Mouse (Mus musculus) layer of hippocampus, postnatal 14 days (tissue): ENCODE results near the gene Mob1b. TPM values are rescaled to one million over a fixed set of nuclear protein-coding genes. Genes with fewer than 3 reads are reported as not detected.

ENCODE experiments used
- DNase-seq, 2 experiments: peaks; one replicate each; pipeline ENCODE4 v3.0.0; 2021 to 2022; ENCODE audit warnings: low spot score in 2 of 2, mixed read lengths in 1 of 2
- total RNA-seq, 2 experiments: library from RNA; stranded (reverse); gene quantifications; 2 replicates each; pipeline ENCODE4 v1.2.3; 2021

The Mob1b gene
- total RNA-seq, 2 experiments from 2014 or later: 30.8 to 32.8 TPM

- DNase-seq: no peak
These were observed 46.2 kb downstream of the Mob1b start for GRCm38 (mm10) chr5:88766863-88767262.

- DNase-seq: no peak
These were observed 47.5 kb downstream of the Mob1b start for GRCm38 (mm10) chr5:88768201-88768600.

DNA sequence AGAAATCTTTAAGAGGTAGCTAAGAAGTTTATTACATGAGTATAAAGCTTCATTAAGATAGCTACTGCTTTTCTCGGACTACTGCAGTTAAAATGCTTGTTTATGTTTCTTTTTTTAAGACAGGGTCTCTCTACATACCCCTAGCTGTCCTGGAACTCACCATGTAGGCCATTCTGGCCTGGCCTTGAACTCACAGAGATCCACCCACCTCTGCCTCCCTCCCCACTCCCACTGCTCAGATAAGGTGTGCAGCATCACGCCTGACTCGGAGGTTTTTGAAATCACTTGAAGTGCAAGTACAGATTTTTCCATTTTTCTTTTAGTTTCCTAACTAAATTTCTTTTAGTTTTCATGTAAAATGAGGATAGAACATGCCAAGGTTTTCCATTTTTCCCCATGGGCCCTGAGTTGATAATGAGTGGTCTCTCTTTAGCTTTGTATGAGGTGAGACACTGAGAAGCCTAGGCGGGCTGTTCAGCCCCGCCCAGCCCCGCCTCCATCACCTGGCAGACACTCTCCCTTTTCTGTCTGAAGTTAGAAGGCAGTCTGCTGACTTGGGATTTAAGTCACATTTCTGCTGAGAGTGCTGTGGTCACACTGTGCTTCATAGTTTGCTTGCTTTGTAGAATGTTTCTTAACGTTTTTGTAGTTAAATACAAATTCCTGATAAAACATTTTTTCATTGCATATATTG, 61.6 kb downstream of the Mob1b start:
- no peak for DNase-seq

- DNase-seq: no peak
These were observed 64.4 kb downstream of the Mob1b start for GRCm38 (mm10) chr5:88785059-88785458.

DNA sequence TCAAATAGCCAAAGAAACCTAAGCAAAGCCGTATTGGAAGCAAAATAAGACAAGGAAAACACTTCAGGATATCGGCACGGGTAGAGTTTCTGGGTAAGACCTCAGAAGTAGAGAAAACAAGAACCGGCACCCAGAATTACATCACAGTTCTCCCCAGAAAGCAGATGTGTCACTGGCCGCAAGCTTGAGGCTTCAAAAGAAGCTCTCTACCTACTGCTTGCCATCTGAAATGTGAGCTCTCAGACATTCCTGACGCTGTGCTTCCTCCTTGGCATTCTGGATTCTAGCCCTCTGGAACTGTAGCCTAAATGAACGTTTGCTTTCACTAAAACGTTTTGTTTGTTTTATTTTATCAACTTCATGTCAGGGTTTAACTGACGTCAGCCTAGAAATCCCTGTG, 70.0 kb downstream of the Mob1b start:
- DNase-seq: no peak

DNA sequence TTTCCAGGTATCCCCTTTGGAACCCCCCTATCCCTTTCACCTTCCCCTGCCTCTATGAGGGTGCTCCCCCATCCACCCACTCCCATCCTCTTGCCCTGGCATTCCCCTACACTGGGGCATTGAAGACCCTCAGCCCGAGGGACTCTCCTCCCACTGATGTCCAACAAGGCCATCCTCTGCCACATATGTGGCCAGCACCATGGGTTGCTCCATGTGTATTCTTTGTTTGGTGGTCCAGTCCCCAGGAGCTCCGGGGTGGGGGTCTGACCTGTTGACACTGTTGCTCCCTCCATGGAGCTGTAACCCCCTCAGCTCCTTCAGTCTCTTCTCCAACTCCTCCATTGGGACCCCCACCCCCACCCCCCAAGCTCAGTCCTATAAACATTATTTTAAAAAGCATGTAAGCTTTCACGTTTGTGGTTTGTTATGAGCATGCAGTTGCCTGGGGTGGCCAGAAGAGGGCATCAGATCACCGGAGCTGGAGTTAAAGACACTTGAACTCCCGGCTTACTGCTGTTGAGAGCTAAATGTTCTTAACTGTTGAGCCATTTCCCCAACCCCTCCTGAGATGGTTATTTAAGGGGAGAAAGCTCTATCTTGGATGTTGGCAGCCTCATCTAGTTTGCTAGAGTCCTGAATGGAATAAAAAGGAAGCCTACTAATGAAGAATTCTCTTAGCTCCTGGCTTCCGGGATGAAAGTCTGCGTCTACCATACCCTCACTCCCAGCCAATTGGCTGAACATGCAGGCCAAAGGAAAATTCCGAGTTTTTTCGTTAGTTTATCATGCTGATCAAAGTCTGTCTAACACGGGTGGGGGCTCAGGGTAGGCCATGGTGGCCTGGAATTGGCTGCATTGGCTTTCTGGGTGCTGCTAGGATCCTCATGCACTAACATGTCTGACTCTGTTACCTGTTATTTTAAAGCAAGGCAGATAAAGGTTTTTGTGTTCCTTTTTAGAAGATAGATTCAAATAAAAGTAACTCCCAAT, 70.9 kb downstream of the Mob1b start:
- DNase-seq: peak; percentile 46 to 58

DNA sequence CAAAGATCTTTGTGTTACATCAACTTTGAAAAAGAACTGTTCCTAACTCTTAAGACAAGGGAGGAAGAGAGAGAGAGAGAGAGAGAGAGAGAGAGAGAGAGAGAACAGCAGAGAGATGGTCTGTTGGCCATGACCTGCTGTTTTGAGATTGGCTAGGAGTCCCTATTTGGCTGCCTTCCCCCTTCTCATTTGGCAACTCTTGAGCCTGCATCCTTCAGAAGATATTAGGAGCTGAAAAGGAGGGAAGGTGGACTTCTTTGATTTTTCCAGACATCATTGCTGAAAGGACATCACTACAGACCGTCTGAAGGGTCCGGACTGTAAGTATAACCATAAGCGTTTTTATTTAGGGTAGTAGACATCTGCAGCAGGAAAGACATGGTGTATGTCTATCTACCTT, 73.0 kb downstream of the Mob1b start:
- DNase-seq: no peak

DNA sequence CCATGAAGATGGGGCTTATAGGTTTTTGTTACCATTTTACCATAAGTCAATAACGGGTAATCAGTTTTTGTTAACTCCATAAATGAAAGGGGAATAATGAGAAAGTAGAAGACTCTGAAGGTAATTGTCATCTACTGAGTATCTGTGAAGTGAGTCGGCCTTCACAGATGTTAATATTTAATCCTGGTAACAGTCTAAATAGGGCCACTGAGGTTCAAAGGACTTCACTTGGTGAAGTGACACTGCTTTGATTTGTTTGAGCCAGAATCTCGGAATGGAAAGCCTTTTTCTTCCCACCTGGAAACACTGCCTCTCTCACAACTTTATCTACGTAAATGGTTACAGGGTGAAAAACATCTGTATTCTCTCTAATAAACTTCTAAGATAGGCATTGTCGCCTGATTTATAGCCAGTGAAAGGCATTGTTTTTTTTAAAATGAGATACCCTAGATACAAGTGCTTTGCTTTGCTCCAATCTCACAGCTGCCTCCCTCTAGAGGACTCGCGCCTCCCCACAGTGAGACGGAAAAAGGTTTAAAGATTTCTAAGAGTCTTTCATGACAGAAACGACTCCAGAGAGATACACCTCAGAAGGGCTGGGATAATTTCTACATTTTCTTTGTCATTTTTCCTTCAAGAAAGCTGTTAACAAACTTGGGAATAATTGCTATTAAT, 75.4 kb downstream of the Mob1b start:
- no peak for DNase-seq

- no peak for DNase-seq
These were observed 75.9 kb downstream of the Mob1b start for GRCm38 (mm10) chr5:88796588-88796987.

- DNase-seq: no peak
These were observed 76.5 kb downstream of the Mob1b start for GRCm38 (mm10) chr5:88797121-88797520.

DNA sequence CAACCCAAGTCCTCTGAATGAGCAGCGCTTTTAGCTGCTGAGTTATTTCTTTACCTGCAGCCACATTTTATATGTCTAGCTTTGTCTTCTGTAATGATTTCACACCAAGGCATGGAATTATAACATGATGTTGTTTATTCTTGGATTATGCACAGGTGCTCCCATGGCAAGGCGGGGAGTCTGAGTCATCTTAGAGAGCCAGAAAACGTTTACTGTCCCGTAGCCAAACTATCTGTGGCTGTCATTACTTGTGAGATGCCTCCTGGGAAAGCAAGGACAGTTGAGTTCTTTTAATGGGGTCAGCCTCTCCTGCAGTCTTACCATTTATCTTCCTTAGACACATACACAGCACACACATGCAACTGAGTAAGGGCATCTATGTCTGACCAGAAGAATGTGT, 85.0 kb downstream of the Mob1b start:
- no peak for DNase-seq

DNA sequence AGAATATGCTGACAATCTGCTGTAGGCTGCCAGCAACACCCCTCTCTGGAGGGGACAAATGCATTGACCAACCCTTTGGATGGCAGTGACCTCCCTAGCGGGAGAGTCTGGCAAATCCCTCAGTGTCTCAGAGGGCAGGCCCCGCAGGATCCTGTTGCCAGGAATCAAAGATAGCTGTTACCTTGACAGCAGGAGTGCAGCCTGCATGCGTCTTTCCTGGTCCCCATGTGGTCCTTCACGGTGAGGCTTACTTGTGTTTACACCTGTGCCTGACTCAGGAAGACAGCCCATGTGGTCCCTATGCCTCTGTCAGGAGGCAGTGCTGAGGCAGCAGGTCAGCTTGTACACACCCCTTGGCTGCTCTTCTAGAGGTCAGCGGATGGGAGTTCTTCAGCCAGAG, 85.6 kb downstream of the Mob1b start:
- DNase-seq: no peak

DNA sequence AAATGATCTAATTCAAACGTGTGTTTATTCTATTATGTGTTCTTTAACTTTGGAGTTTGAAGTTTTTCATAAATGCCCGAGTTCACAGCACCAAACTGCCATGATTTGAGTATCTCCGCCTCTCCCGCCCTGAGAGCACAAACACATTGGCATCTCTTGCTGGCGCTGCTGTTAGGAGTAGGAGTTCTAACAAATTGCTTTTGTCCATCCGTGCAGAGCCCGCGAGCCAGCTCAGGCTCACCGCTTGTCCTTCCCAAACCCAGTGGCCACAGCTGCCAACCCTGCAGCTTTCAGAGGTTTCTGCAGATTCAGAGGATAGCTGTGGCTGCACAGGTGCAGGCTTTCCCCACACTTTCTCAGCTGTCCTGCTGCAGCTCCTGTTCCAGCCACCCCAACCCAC, 86.7 kb downstream of the Mob1b start:
- peak; percentile 28 to 52 for DNase-seq

DNA sequence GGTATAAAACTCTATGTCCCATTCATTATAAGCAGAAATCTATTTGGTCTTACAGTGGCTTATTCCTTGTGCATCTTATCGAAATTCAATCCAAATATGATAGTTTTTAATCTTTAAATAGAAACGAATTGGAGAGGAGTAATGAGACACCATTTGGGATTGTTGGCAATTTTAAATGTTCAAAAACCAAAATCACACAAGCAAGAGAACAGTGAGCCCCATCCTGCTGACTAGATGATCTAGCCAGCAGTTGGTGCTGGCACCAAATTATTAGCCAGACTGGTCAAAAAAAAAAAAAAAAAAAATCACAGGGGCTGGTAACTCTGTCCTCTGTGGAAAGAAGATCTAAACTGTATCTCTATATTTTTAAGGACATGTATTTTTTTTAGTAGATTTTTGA, 92.5 kb downstream of the Mob1b start:
- DNase-seq: peak in 1 of 2 experiments; percentile 62

Other genes starting within 250 kb of the Mob1b start
- not detected for gene Enam, start 232.9 kb upstream of the Mob1b start, total RNA-seq
- gene Jchain, start 193.0 kb upstream of the Mob1b start, total RNA-seq: under 1 TPM in 1 of 2 experiments, not detected in 1; 0.55 TPM
- gene Utp3, start 166.4 kb upstream of the Mob1b start, total RNA-seq: 10 to 100 TPM; 25.5 to 26.3 TPM
- 100 to 1,000 TPM; 160 to 165 TPM for gene Rufy3, start 155.8 kb upstream of the Mob1b start, total RNA-seq
- gene Grsf1, start 44.7 kb upstream of the Mob1b start, total RNA-seq: 100 to 1,000 TPM in 1 of 2 experiments, 10 to 100 TPM in 1; 98.3 to 108 TPM
- 10 to 100 TPM; 15.0 to 16.2 TPM for gene Dck, start 44.1 kb downstream of the Mob1b start, total RNA-seq
- gene Slc4a4, start 166.0 kb downstream of the Mob1b start, total RNA-seq: 100 to 1,000 TPM; 154 to 169 TPM